Mouse (Mus musculus) cerebellum, adult 9-10 months (tissue): ENCODE data around the gene Gemin2.
"Not testable (repeated sequence)": the region's sequence is repeated elsewhere in the genome, so short reads cannot be mapped to it uniquely, and the experiment has no call there.

Experiments
- DNase-seq: peaks from one replicate; pipeline ENCODE4 v3.0.0; 2022

Gemin2 gene

DNA sequence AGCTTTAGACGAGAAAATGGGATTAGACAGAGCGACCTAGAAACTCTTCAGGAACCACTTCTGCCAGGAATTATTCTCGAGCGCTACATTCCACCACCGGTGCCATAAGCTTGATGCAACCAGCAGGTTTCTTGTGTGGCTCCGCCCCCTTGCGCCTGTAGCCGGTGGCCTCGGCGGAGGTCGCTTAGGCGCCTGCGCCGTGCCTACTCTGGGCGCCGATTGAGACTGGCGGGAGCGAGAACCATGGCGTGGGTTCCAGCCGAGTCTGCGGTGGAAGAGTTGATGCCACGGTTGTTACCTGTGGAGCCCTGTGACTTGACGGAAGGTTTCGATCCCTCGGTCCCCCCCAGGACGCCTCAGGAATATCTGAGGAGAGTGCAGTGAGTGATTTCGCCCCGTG lies at the start of gene Gemin2:
Gene Gemin2 (plus strand): TSS at position 160 of the 400 bp plus-strand sequence.
- peak; percentile 93 for DNase-seq

GRCm38 (mm10) chr12:58964583-58964982 lies 48.6 kb upstream of the Gemin2 start:
- DNase-seq, result no peak

DNA sequence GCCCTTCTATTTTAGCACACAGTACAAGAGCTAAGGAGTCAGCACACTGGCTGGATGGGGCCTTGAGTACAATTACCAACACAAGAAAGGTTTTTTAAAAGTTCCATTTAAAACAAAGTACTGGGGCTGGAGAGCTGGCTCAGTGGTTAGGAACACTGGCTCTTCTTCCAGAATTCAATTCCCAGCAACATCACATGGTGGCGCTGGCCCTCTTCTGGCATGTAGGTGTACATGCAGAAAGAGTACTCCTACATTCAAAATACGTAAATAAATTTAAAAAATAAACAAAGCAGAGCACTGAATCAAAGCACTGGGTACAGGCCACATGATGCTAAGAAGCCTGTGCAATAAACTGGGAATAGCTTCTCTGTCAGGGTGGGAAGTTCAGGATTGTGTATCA lies 36.2 kb upstream of the Gemin2 start:
- no peak for DNase-seq

GRCm38 (mm10) chr12:58981178-58981661 lies 32.0 kb upstream of the Gemin2 start:
- DNase-seq, result not testable (repeated sequence)

DNA sequence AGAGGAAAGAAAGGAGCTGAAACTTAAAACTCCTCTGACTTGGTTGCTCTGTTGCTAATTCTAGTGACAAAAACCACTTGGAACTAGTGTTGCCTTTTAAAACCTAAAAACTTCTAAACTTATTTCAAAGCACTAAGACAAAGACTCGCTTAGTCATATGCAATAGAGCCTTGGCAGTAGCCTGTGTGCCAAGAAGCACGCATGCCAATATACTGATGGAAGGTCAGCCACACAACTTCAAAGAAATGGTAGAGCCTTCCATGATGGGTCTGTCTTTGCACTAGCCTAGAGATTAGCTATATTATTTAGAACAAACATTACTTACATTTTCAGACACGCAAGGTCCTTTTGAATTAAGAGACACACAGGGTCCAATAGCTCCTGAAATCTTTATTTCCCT lies 27.4 kb upstream of the Gemin2 start:
- DNase-seq, result no peak

DNA sequence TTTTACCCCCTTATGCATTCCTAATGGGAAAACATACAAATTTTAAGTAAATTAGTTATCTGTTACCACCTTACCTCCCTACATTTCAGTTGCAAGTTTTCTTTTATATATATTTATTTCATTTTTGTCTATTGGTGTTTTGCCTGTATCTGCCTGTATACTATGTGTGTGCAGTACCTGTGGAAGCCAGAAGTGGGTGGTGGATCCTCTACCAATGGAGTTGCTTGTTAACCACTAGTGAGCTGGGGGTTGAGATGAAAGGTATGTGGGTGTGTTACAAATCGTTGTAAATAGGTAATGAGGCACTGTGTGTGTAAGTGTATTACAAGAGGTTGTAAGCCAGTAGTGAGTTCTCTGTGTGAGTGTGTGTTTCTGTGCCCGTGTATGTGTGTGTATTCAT lies 2.7 kb upstream of the Gemin2 start:
- DNase-seq, result peak; percentile 43

DNA sequence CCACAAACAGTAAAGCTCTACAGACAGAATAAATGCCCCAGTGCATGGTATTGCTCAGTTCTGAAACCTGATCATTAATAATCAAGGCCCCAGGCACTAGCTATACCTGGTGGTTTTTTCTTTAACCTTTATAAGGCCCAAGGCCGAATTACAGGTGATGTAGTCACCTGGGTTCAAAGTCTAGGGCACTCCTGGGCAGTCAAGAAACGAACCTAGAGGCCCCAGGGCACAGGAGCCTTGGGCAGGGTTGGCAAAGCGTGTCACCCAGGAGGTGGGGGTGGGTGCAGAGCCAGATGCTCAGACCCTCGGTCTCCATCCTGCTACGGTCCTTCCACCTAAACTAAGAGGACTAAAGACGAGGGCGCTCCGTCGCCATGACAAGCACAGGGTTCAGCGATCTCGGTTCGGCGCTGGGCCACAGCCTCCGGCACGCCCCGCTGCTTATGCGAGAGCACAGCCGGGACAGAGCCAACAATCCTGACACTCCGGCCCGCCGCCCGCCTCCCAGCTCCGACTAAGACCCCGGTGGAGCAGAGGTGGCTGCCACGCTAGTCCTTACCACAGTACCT lies 1.8 kb upstream of the Gemin2 start:
- no peak for DNase-seq

- DNase-seq, result peak; percentile 99
Measured at GRCm38 (mm10) chr12:59011844-59012709, 1.1 kb upstream of the Gemin2 start, which contains the start of gene Sec23a. Sec23a (minus strand) TSS chr12:59012017.

- DNase-seq, result no peak
Measured at GRCm38 (mm10) chr12:59012710-59013091, 492 bp upstream of the Gemin2 start.

DNA sequence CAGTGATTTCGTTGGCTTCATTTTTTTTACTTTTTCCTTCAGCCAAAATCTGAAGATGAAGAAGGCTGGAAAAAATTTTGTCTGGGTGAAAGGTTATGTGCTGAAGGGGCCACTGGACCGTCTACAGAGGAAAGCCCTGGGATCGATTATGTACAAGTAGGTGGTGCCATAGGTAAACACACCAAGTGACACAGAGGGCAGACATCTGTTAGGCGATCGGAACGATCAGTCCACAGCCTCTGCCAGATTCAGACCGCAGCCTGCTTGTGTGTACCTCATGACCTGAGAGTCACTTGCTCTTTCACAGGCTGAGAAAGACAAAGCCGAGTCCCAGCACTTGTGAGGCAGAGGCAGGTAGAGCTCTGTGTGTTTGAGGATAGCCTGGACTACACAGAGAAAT lies 4.8 kb downstream of the Gemin2 start:
- DNase-seq, result no peak

DNA sequence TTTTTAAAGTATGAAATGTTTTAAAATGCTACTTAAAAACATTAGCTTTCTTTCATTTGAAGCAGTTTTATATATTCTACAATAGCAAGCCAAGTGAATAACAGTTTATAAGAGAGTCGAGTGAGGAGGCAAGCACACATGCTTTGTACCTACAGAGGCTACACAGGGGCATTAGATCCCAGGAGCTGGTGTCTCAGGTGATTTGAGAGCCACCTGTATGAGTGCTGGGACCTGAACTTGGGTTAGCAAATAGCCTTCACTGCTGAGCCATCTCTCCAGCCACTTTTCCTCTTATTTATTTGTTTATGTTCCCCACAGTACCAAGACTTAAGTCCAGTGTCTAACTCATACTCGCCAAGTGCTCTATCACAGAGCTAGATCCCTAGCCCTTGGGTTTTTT lies 6.7 kb downstream of the Gemin2 start:
- no peak for DNase-seq

- no peak for DNase-seq
Measured at GRCm38 (mm10) chr12:59021306-59021705, 8.1 kb downstream of the Gemin2 start.

DNA sequence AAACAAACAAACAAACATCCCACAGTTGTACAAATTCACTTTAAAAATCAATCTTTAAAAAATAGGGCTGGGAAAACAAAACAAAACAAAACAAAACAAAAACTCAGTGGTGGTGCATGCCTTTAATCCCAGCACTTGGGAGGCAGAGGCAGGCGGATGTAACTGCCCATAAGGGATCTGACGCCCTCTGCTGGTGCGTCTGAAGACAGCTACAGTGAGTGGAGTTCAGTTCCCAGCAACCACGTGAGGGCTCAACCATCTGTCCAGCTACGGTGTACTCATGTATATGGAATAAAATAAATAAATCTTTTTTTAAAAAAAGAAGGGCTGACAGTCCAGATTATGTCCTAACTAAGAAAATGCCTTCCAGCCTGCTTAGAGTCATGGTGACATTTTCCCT lies 18.9 kb downstream of the Gemin2 start:
- no peak for DNase-seq

DNA sequence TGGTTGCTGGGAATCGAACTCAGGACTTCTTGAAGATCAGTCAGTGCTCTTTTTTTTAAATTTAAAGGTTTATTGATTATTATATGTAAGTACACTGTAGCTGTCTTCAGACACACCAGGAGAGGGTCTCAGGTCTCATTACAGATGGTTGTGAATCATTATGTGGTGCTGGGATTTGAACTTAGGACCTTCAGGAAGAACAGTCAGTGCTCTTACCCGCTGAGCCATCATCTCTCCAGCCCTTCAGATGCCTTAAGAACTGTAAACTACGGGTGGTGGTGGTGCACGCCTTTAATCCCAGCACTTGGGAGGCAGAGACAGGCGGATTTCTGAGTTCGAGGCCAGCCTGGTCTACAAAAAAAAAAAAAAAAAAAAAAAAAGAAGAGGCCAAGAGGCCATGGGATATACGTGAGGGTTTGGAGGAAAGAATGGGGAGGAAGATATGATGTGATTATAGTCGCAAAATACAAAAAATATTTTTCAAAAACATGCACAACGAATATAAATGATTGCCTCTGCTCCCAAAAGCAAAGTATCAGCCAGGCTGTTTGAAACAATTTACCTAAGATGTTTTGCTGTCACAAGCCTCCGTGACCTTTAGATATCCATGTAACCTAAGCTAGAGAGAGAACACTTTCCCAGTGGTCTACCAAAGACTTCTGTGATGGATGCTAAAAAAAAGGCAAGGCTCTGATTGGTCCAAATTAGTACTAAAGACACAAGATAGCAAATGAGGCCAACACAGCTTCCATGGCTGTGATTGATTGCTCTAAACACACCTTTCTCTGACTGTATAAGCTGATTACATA lies 26.2 kb downstream of the Gemin2 start:
- DNase-seq, result no peak

GRCm38 (mm10) chr12:59039971-59040844 lies 27.0 kb downstream of the Gemin2 start:
- no peak for DNase-seq

GRCm38 (mm10) chr12:59040851-59041250 lies 27.7 kb downstream of the Gemin2 start:
- no peak for DNase-seq

DNA sequence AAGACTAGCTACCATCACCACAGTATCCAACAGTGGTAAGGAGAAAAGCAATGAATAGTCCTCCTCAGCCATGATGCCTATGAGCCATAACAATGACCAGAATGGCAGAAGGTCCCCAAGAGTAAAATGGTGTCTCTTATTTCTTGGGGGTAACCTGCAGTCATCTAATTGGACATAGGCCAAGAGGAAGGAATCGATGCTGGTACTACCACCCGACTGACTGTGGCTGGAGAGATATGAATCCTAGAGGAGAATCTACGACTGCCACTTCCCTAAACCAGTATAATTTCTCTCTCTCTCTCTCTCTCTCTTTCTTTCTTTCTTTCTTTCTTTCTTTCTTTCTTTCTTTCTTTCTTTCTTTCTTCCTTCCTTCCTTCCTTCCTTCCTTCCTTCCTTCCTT lies 39.3 kb downstream of the Gemin2 start:
- DNase-seq, result no peak

GRCm38 (mm10) chr12:59053166-59053565 lies 40.0 kb downstream of the Gemin2 start:
- DNase-seq, result no peak

DNA sequence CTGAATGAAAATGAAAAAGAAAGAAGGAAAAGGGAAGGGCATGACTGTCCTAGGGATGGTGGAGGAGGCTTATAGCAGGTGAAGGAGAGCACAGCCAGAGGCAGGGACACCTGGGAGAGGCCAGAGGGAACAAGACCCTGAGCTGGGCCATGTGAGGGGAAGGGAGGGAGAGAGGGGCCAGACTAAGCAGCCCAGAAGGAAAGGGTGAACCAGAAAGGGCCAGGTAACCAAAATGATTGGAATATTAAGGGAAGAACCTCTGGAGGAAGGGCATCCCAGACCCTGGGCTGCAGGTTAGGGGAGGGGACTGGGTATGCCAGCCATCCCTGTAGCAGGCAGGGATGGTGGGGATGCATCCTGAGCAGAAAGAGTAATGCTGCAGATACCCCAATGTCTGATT lies 40.8 kb downstream of the Gemin2 start:
- no peak for DNase-seq

- no peak for DNase-seq
Measured at GRCm38 (mm10) chr12:59055196-59055850, 42.1 kb downstream of the Gemin2 start.

- no peak for DNase-seq
Measured at GRCm38 (mm10) chr12:59056222-59056621, 43.0 kb downstream of the Gemin2 start.

GRCm38 (mm10) chr12:59058242-59058641 lies 45.0 kb downstream of the Gemin2 start:
- DNase-seq, result not testable (repeated sequence)
